Mouse (Mus musculus) spleen, embryonic (tissue): ENCODE results near the gene Tmem79.

Experiments
- CTCF ChIA-PET: fragments of 350-600 bp; sonication (Branson Sonifier 250); formaldehyde crosslinking; loops from one replicate; lab custom pipeline; 2022; lab: Charles Lee

Gene Tmem79

DNA sequence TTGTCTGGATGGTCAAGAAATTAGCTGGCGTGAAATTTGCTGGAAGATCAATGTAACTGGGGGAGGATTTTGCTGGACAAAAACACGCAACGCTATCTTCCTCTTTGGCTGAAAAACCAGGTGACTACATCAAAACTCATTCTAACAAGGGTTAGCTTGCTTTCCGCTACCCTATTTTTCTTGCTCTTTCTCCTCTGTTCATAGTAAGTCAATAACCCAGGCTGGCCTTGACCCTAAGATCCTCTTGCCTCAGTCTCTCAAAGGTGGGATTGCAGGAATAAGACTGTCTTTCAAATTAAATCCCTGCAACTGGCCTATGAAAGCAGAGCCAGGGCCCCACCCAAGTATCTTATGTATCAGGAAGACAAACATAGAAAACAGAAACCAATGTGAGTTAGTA lies 48.8 kb downstream of the Tmem79 start, which contains the start of gene Gm38392:
TSS of gene Gm38392 (minus strand) at position 101 of the 400 bp plus-strand sequence.
- CTCF ChIA-PET = no interaction called here

DNA sequence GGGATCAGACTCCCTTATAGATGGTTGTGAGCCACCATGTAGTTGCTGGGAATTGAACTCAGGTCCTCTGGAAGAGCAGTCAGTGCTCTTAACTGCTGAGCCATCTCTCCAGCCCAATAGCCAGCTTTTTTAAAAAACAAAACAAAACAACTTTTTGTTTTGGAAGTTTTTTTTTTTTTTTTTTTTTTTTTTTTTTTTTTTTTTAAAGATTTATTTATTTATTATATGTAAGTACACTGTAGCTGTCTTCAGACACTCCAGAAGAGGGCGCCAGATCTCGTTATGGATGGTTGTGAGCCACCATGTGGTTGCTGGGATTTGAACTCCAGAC lies 50.4 kb downstream of the Tmem79 start:
- CTCF ChIA-PET = interaction anchor here (0.6 kb wide), 2 partner anchors 647 to 649 kb away, joined by 3 read pairs; no protein-coding TSS in a partner anchor

DNA sequence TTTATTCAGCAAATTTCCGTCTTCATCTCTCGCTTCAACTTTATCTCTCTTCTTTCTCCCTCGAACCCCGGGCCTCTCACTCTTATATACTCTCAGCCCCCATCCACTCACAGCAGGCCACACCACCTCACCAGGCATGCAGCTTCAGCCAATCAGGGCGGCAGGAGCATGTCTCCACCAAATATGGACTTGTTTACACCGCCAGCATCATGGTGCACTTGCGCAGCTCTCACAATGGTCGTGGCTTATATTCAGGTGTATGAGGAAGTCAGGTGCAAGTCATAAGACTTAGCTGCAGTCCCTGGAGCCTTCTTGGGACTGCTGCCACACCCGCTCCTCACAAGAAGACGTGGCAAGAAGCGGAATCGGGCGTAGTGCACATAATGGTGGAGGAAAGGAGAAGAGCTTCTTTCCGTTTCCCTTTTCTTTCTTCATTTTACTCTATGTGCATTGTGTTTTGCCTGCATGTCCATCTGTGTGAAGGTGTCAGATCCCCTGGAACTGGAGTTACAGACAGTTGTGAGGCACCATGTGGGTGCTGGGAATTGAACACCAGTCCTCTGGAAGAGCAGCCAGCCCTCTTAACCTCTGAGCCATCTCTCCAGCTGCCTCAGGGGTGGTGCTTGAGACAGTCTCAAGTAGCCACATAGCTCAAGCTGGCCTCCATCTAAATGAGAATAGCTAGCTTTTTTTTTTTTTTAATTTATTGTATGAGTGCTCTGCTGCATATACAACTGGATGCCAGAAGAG lies 51.0 kb downstream of the Tmem79 start:
- CTCF ChIA-PET = interaction anchor here (0.6 to 1.0 kb wide), 3 partner anchors 35 to 649 kb away, joined by 3 read pairs; no protein-coding TSS in a partner anchor

DNA sequence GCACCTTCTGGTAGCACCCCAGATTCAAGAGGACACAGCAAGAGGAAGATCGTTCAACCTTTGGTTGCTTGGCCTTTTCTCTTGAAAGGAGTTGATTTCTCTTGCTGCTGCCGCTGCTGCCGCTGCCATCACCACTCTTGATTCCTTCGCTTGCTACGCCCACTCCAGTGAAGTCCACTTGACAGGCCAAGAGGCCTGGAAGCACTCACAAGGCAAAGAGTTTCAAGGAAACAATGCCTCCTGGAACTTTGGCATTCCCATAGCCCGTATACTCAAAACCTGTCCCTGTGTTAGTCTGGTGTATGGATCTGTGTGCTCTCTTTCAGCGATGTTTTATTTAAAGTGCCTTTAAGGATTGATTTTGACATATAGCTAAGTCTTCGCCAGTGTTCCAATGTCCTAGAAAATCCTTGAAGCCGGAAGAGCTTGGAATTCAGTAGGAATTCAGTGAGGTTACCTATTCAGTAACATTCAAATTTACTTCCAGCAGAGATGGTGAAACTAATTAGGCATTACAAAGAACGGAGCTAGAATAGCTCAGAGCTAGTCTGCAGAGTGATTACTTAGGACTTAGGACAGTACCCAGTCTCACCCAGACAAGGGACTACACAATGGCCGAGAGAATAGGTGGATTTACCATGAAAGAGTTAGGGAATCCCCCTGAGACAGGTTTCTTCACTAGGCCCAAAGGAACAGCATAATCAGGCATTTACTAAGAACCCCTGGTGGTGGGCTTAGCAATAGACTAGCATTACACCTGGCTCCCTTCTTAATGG lies 54.6 kb downstream of the Tmem79 start:
- CTCF ChIA-PET = interaction anchor here (0.7 kb wide), 1 partner anchor 1237 kb away, joined by 8 read pairs; no protein-coding TSS in a partner anchor

DNA sequence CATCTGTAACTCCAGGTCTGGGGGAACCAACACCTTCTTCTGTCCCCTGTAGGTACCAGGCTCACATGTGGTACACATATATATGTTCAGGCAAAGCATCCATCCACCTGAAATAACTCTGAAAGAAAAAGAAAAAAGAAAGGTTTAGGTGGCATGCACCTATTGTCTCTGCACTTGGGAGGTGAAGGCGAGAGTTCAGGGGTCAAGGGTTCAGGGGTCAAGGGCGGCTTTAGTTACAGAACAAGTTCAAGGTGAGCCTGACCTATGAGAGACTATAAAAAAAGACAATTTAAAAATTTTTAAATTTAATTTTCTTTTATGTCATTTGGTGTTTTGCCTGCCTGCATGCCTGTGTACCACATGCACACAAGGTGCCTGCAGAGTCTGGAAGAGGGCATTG lies 55.9 kb downstream of the Tmem79 start:
- CTCF ChIA-PET = no interaction called here
